Mouse (Mus musculus) monocyte, adult 2 months (primary cell): Measurements from ENCODE around the gene Olfr916.

ENCODE experiments used
- DNase-seq, 2 experiments: peaks; one replicate each; pipeline ENCODE4 v3.0.0; 2022; ENCODE audit warnings: low spot score in 2 of 2, low read depth in 1 of 2

The Olfr916 gene

DNA sequence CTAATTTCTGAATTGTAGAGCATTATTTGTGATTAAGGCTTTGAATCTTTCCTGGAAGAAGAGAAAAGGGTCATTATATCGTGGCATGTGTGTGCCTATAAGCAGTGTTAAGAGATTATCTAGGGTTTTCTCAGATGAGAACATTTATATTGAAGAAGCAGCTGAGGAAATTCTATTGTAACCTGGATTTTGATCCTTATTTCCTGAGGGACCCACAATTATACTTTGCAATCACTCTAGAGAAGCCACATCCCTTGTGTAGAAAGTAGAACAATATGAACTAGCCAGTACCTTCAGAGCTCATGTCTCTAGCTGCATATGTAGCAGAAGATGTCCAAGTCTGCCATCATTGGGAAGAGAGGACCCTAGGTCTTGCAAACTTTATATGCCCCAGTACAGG, at the start of gene Olfr916:
TSS of gene Olfr916 (minus strand) at position 101 of the 400 bp plus-strand sequence.
- no peak for DNase-seq

DNA sequence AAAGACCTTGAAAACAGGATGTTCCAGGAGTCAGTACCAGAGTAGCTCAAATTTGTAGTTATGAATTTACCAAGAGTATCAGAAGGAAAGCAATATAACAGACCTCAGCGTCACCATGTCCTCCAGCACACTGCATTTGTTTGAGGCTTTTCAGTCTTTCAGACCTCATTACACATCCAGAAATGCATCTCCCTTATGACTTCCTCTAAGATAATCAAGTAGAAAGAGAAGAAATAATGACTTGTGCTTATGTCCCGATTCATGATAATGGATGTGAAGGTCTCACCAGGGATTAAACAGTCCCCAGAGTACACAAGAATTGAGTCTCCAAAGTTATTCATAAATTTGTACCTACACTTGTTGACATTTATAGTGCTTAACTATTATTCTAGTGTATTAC, 14.8 kb upstream of the Olfr916 start, which contains the start of gene Olfr918:
TSS of gene Olfr918 (minus strand) at position 101 of the 400 bp plus-strand sequence.
- DNase-seq = no peak

GRCm38 (mm10) chr9:38672887-38673286, 13.2 kb upstream of the Olfr916 start:
- no peak for DNase-seq

DNA sequence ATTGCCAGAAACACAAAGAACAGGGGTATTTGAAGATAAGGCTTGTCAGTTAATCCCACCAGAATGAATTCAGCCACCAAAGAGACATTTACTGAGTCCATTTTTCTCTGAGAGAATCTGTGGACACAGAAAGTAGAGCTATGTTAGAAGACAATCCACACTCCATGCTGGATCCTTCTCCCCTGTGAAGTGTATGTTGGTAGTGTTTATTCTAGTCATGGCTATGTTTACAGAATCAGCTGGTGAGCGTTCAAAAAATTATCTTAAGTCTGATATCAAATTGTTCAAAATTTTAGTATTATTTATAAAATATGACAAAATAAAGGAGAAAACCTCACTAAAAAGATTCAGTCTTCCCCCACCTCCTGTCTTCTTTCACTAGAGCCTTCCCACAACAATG, 6.1 kb upstream of the Olfr916 start, which contains the start of gene Olfr917:
TSS of gene Olfr917 (minus strand) at position 101 of the 400 bp plus-strand sequence.
- DNase-seq = no peak

GRCm38 (mm10) chr9:38632406-38632805, 27.3 kb downstream of the Olfr916 start:
- DNase-seq = no peak
